Mouse (Mus musculus): ENCODE results near the gene Stk24. TPM values are rescaled to one million over a fixed set of nuclear protein-coding genes. Genes with fewer than 3 reads are reported as not detected.

The Stk24 gene
- polyA plus RNA-seq, 1 experiment from 2014 or later, result 39.3 TPM

DNA sequence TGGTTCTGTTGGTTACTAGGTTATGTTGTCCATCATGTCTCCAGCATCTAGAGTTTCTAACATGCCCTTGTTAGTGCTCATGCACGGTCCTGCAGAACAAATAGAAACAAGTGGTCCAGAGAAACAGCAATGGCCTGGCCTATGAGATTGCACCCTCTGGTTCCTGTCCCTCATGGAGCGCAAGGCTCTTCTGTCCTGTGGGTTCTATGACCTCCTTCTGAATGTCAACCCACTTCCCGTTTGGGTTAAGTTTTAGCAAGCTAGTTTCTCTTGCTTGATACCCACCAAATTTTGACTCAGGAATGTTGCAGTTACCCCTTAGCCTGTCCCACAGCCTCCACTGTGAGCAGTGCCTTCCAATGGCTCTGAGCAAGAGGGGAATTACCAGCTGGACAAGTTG is 29.1 kb upstream of the Stk24 start:
- whole genome bisulfite sequencing, result 89% methylated on average over 3 of the region's 3 CpGs
- Histone ChIP-seq H3K4me3 (replicated peaks) (no peak overlapping the region), H3K36me3 (no peaks in the 10 kb centered on the region), H3K9me3 (replicated peaks) (no peaks in the 10 kb centered on the region), H3K27me3 (no peaks in the 10 kb centered on the region), H3K27ac (no peak overlapping the region), H3K4me2 (no peak overlapping the region), H3K9ac (no peak overlapping the region), H3K4me1 (0 out of 2 replicates have a peak, but pooled peaks cover 7% of the 10 kb centered on the region)
- ATAC-seq (replicated peaks; ENCODE audit: low FRiP score), result no peak

DNA sequence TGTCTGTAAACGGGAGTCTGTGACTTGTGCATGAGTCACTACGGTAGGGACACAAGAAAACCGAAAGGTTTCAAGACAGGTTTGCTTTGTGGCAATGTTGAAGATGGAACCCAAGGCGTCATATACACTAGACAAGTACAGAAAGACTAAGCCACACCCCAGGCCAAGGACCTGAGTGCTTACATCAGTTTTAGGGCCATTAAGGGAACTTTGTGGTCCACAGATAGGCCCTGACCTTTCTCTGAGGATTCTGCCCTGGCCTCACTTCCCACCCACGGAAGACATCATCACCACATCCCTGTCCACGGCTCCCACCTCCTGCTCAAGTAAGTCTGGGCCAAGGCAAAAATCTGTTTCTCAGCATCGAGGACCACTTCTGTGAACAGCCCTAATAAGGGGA is 27.1 kb upstream of the Stk24 start:
- no peak overlapping the region for H3K4me2 ChIP-seq
- no peak for ATAC-seq (replicated peaks; ENCODE audit: low FRiP score)
- H3K9ac ChIP-seq, result no peak overlapping the region
- no peaks in the 10 kb centered on the region for H3K27me3 ChIP-seq
- 0 out of 2 replicates have a peak, but pooled peaks cover 7% of the 10 kb centered on the region for H3K4me1 ChIP-seq
- no peaks in the 10 kb centered on the region for H3K9me3 ChIP-seq (replicated peaks)
- 87% methylated on average over 7 of the region's 7 CpGs for WGBS
- H3K27ac ChIP-seq, result no peak overlapping the region
- no peaks in the 10 kb centered on the region for H3K36me3 ChIP-seq
- no peak overlapping the region for H3K4me3 ChIP-seq (replicated peaks)

DNA sequence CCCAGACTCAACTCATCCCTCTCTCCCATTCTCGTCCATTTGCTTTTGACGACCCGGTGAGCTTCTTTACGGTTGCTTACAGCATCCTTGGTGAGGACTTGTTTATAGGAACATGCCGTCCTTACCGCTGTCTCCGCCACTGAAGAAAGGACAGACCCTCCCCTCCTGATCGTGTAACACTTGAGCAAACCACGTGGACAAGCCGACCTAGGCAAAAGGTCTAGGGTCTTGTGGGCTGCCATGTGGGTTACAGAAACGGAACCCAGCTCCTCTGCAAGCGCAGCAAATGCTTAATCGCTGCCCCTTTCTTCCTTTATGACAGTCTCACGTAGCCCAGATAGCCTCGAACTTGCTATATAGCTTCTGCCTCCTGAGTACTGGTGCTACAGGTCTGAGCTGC is 25.7 kb upstream of the Stk24 start:
- WGBS, result 38% methylated on average over 15 of the region's 15 CpGs
- peak overlapping the region; percentile 54 for H3K4me2 ChIP-seq
- no peaks in the 10 kb centered on the region for H3K9me3 ChIP-seq (replicated peaks)
- no peak overlapping the region for H3K9ac ChIP-seq
- no peak for ATAC-seq (replicated peaks; ENCODE audit: low FRiP score)
- no peaks in the 10 kb centered on the region for H3K27me3 ChIP-seq
- H3K4me3 ChIP-seq (replicated peaks), result peak overlapping the region; percentile 12
- H3K36me3 ChIP-seq, result no peaks in the 10 kb centered on the region
- H3K27ac ChIP-seq, result no peak overlapping the region
- H3K4me1 ChIP-seq, result 0 out of 2 replicates have a peak, but pooled peaks cover 7% of the 10 kb centered on the region

DNA sequence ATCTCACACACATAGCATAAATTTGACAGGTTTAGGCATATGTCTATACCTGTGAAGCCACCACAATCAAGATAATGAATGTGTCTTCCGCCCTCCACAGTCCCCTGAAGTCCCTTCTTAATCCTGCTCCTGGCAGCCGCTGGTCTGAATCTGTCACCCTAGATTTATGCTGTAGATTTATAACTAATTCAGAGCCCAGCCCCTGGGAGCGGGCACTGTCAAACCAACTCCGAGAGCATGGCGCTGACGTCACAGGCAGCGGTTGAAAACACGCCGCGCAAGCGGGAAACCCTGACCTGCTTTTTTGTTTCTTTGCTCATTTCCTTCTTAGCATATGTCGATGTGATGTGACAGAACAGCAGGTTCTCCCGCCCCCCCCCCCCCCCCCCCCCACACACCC is 25.3 kb upstream of the Stk24 start:
- no peak for ATAC-seq (replicated peaks; ENCODE audit: low FRiP score)
- Histone ChIP-seq H3K27ac (no peak overlapping the region), H3K4me2 (peak overlapping the region; percentile 54), H3K27me3 (no peaks in the 10 kb centered on the region), H3K36me3 (no peaks in the 10 kb centered on the region), H3K9me3 (replicated peaks) (no peaks in the 10 kb centered on the region), H3K9ac (no peak overlapping the region), H3K4me1 (0 out of 2 replicates have a peak, but pooled peaks cover 7% of the 10 kb centered on the region), H3K4me3 (replicated peaks) (peak overlapping the region; percentile 12)
- 41% methylated on average over 13 of the region's 13 CpGs for WGBS

DNA sequence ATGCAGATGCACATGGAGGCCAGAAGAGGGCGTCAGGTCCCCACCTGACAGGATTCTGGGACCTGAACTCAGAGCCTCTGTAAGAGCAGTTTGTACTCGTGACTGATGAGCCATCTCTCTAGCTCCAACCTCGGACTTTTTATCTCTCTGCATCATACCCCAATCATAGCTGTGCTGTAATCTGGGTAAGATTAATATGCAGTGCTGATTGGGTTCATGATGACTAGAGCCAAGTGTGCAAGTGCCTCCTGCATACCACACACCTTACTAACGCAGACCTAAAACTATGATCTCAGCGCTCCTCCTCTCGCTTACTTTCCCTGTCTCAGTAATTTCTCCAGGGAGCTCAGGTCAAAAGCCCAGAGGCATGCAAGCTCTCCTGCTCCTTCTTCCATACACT is 19.9 kb upstream of the Stk24 start:
- Histone ChIP-seq H3K9ac (no peak overlapping the region), H3K36me3 (no peaks in the 10 kb centered on the region), H3K4me2 (no peak overlapping the region), H3K27ac (no peak overlapping the region), H3K27me3 (no peaks in the 10 kb centered on the region), H3K4me1 (no peaks in the 10 kb centered on the region), H3K4me3 (replicated peaks) (no peak overlapping the region), H3K9me3 (replicated peaks) (no peaks in the 10 kb centered on the region)
- no peak for ATAC-seq (replicated peaks; ENCODE audit: low FRiP score)
- WGBS, result 86% methylated on average over 6 of the region's 6 CpGs

DNA sequence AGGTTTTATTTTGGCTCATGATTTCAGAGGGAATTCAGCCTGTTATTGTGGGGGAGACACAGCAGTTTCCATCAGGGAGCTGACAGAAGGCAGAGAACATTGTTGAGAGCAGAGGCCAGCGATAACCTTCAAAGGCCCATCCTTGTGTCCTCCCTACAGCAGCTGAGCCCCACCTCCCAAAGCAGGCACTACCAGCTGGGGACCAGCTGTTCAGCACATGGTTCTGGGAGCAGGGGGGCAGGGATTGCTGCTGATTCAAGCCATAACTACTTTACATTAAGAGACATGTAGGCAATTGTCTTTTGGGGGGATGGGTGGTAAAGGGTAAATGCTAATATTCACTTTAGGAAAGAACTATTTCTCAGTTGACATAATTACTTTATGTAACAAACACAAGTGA is 17.7 kb upstream of the Stk24 start:
- no peaks in the 10 kb centered on the region for H3K36me3 ChIP-seq
- H3K27me3 ChIP-seq, result no peaks in the 10 kb centered on the region
- no peak overlapping the region for H3K27ac ChIP-seq
- no peak for ATAC-seq (replicated peaks; ENCODE audit: low FRiP score)
- no peak overlapping the region for H3K9ac ChIP-seq
- H3K4me1 ChIP-seq, result no peaks in the 10 kb centered on the region
- H3K9me3 ChIP-seq (replicated peaks), result no peaks in the 10 kb centered on the region
- no peak overlapping the region for H3K4me3 ChIP-seq (replicated peaks)
- WGBS, result 50% methylated on average over 1 of the region's 1 CpGs
- no peak overlapping the region for H3K4me2 ChIP-seq

DNA sequence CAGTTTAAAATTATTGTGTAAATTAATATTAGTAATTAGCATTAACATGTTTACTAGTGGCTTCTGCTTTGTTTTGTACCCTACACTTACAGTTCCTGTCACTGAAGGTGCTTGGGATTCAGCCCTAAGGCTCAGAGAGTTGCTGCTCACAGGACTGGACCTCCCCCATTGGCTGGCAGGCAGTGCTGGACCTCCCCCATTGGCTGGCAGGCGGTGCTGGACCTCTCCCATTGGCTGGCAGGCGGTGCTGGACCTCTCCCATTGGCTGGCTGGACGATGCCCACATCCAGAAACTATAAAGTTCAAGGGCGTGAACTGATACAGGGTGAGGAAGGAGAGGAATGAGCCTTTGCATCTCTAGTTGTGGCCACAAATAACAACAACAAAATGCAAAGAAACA is 15.3 kb upstream of the Stk24 start:
- H3K36me3 ChIP-seq, result no peaks in the 10 kb centered on the region
- no peak overlapping the region for H3K4me3 ChIP-seq (replicated peaks)
- H3K9me3 ChIP-seq (replicated peaks), result no peaks in the 10 kb centered on the region
- no peaks in the 10 kb centered on the region for H3K27me3 ChIP-seq
- H3K4me1 ChIP-seq, result no peaks in the 10 kb centered on the region
- no peak for ATAC-seq (replicated peaks; ENCODE audit: low FRiP score)
- no peak overlapping the region for H3K9ac ChIP-seq
- H3K27ac ChIP-seq, result no peak overlapping the region
- WGBS, result 84% methylated on average over 4 of the region's 4 CpGs
- no peak overlapping the region for H3K4me2 ChIP-seq

DNA sequence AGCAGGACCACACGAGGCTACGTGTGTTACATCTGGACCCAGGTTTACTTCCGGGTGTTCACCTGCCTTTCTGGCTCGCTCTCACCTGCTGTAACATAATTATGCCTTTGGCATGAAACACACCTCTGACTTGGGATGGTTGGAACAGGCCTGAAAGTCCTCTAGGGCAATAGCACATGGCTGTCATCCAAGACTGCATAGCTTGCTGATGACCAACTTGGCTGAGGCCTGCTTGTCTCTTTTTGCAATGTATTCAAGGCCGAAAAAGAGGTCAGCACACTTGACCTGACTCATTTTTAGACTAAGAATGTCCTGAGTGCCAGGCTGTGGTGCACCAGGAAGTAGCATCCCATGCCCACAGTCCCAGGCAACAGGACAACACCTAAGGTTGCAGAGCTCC is 12.1 kb upstream of the Stk24 start:
- no peaks in the 10 kb centered on the region for H3K27me3 ChIP-seq
- no peaks in the 10 kb centered on the region for H3K36me3 ChIP-seq
- no peak overlapping the region for H3K9ac ChIP-seq
- no peak overlapping the region for H3K4me3 ChIP-seq (replicated peaks)
- no peaks in the 10 kb centered on the region for H3K9me3 ChIP-seq (replicated peaks)
- 78% methylated on average over 5 of the region's 5 CpGs for WGBS
- ATAC-seq (replicated peaks; ENCODE audit: low FRiP score), result no peak
- no peaks in the 10 kb centered on the region for H3K4me1 ChIP-seq
- H3K27ac ChIP-seq, result no peak overlapping the region
- H3K4me2 ChIP-seq, result no peak overlapping the region

DNA sequence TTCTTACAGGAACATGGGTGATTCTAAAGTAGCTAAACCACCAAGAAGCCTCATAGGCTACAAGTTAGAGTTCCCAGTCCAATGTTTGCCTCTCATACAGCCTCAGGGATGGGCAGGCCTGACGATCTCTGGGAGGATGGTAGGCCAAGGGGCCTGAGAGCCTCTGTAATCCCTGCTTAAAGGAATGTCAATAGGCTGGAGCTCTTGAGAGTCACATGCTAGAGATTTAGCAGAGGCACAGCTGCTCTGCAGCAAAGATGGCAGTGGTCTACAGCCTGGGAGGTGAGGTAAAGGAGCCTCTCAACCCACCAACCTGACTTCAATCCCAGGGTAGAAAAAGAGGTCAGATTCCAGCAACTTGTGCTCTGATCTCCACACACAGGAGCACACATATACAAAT is 7.9 kb upstream of the Stk24 start:
- no peak overlapping the region for H3K4me2 ChIP-seq
- H3K9ac ChIP-seq, result no peak overlapping the region
- H3K27me3 ChIP-seq, result no peaks in the 10 kb centered on the region
- no peaks in the 10 kb centered on the region for H3K9me3 ChIP-seq (replicated peaks)
- H3K27ac ChIP-seq, result no peak overlapping the region
- 81% methylated on average over 1 of the region's 1 CpGs for WGBS
- H3K4me3 ChIP-seq (replicated peaks), result no peak overlapping the region
- H3K36me3 ChIP-seq, result no peaks in the 10 kb centered on the region
- ATAC-seq (replicated peaks; ENCODE audit: low FRiP score), result no peak
- H3K4me1 ChIP-seq, result no peaks in the 10 kb centered on the region

DNA sequence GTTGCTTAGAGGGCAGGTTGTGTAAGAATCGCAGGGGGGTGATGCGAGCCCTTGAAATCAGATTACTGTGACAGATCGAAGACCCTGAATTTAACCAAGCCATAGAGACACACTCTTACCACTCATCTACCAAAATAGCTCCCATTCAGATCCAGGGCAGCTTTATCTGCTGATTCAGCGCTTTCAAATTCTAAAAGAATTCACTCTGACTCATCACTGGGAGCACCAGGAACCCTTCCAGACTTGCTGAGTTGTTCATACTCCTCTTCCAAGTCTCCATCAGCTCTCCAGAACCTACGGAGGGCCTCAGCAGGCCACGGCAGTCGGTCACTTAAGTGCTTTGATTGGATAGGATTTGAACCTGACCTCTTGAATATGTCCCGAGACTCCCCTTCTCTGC is 5.6 kb upstream of the Stk24 start:
- Histone ChIP-seq H3K9me3 (replicated peaks) (no peaks in the 10 kb centered on the region), H3K4me2 (no peak overlapping the region), H3K4me1 (no peaks in the 10 kb centered on the region), H3K36me3 (no peaks in the 10 kb centered on the region), H3K9ac (no peak overlapping the region), H3K4me3 (replicated peaks) (no peak overlapping the region), H3K27ac (no peak overlapping the region), H3K27me3 (no peaks in the 10 kb centered on the region)
- WGBS, result 69% methylated on average over 8 of the region's 8 CpGs
- no peak for ATAC-seq (replicated peaks; ENCODE audit: low FRiP score)

DNA sequence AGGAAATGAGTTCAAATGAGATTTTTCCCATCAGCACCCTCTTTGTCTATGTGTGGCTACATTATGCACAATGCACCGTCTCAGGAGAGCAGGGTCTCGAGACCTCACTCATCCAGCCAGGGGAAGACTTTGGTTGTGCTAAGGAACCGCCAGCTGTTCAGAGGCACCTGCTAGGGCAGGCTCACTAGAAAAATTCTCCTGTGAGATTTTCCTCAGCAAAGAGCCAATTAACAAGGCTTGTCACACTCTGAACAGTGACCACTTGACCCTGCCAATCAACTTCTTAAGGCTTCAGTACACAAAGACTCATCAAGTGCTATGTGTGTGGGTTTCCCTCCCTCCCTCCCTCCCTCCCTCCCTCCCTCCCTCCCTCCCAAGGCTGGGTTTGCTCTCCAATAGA is 4.0 kb upstream of the Stk24 start:
- no peak for ATAC-seq (replicated peaks; ENCODE audit: low FRiP score)
- WGBS, result 47% methylated on average over 3 of the region's 3 CpGs
- H3K9ac ChIP-seq, result no peak overlapping the region
- no peaks in the 10 kb centered on the region for H3K36me3 ChIP-seq
- H3K27ac ChIP-seq, result no peak overlapping the region
- H3K4me3 ChIP-seq (replicated peaks), result no peak overlapping the region
- H3K9me3 ChIP-seq (replicated peaks), result no peaks in the 10 kb centered on the region
- no peaks in the 10 kb centered on the region for H3K27me3 ChIP-seq
- H3K4me1 ChIP-seq, result peaks cover 7% of the 10 kb centered on the region
- H3K4me2 ChIP-seq, result no peak overlapping the region

DNA sequence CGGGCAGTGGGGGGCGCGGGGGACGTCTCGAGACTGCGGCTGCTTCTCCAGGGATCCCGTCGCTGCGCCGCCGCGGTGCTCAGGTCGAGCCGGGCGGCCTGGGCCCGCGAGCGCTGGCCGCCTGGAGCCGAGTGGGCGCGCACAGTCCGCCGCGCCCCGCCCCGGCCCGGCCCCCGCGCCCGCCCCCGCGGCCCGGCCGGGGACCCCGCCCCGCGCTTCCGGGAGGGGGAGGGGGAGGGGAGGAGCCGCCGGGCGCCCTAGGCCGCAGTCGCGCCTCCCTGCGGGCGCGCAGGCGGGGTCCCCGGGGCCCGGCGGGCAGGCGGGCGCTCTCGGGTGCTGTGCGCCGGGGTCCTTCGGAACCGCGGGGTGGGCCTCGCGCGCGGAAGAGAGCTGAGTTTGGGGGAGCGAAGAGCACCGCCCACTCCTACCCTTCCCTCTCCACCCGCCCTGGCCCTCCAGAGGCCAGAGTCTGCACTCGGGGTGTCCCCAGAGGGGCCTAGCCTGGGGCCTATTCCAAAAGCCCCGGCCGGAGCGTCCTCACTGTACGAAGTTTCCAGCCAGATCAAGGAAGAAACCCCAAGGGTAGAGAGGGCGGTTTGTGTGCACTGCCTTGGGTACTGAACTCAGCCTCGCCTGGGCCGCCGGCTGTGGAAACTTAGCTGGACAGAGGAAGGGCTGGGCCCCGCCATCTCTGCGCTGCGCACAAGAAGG is 540 bp downstream of the Stk24 start:
- ATAC-seq (replicated peaks; ENCODE audit: low FRiP score), result peak; percentile 94
- H3K27me3 ChIP-seq, result no peaks in the 10 kb centered on the region
- peak overlapping the region; percentile 97 for H3K27ac ChIP-seq
- peak overlapping the region; percentile 81 for H3K4me2 ChIP-seq
- 0 out of 2 replicates have a peak, but pooled peaks cover 5% of the 10 kb centered on the region for H3K36me3 ChIP-seq
- peaks cover 42% of the 10 kb centered on the region for H3K4me1 ChIP-seq
- H3K4me3 ChIP-seq (replicated peaks), result peak overlapping the region; percentile 80
- WGBS, result 0% methylated on average over 21 of the region's 79 CpGs
- peak overlapping the region; percentile 95 for H3K9ac ChIP-seq
- H3K9me3 ChIP-seq (replicated peaks), result no peaks in the 10 kb centered on the region

All from kidney, embryonic 15.5 days (tissue).